Mouse (Mus musculus): Measurements from ENCODE around the gene Il9. TPM values are rescaled to one million over a fixed set of nuclear protein-coding genes. Genes with fewer than 3 reads are reported as not detected.

Gene Il9
- polyA plus RNA-seq, 1 experiment from 2014 or later: not detected

DNA sequence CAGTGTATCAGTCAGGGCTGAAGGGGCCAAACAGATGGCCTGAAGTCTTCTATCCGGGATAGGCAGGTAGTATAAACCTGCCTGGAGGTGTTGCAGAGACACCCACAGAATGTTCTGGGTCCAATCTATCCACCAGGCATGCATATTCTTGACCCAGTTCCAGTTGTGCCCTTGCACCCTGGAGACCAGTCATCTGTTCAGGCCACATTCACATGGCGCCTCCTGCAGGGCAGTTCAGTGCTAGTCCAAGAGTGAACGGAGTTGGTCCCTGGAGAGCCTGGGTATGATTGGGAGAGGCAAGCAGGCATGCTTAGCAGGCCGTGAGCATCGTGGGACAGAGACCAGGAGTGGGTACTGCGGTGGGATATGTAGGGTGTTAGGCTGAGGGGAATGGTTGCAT, 4.0 kb downstream of the Il9 start:
- no peak overlapping the region for H3K4me3 ChIP-seq (ENCODE audit: low read depth, low read length)
- H3K9ac ChIP-seq (ENCODE audit: low read depth, low read length): no peak overlapping the region
- no peak overlapping the region for H3K4me2 ChIP-seq (replicated peaks; ENCODE audit: low read depth, low read length)
- no peaks in the 10 kb centered on the region for H3K36me3 ChIP-seq (ENCODE audit: control insufficient read depth, insufficient read depth, low read length)
- H3K9me3 ChIP-seq (ENCODE audit: control insufficient read depth, low read length): no peaks in the 10 kb centered on the region
- H3K4me1 ChIP-seq (replicated peaks; ENCODE audit: control insufficient read depth, insufficient read depth, low read length): no peaks in the 10 kb centered on the region
- DNase-seq (ENCODE audit: low spot score) (no peak), ATAC-seq (ENCODE audit: low FRiP score) (no peak)
- WGBS: 80% methylated on average over 6 of the region's 6 CpGs
- H3K27me3 ChIP-seq (ENCODE audit: control insufficient read depth, insufficient read depth, low read length): no peaks in the 10 kb centered on the region
- no peak overlapping the region for H3K27ac ChIP-seq (ENCODE audit: low read depth, low read length)

DNA sequence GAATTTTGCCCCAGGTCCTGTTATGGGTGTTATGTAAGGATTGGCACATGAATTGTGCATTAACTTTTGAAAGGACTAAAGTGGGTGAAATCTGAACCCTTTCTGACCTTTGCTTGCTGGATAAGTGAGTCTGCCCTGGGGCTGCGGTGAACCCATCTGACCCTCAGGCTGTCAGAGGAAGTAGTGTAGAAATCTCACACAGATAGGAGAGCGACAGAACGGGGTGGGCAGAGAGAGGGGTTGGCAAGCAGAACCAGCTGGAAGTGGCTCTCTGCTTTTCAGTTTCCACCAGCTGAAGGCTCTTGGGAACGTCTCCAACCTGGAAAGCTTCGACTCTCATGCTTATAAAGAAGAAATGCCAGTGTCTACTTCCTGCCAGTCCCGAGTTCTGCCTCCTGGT, 4.8 kb downstream of the Il9 start:
- ATAC-seq (ENCODE audit: low FRiP score) (no peak), DNase-seq (ENCODE audit: low spot score) (no peak)
- Histone ChIP-seq H3K4me2 (replicated peaks; ENCODE audit: low read depth, low read length) (no peak overlapping the region), H3K27me3 (ENCODE audit: control insufficient read depth, insufficient read depth, low read length) (no peaks in the 10 kb centered on the region), H3K4me3 (ENCODE audit: low read depth, low read length) (no peak overlapping the region), H3K9ac (ENCODE audit: low read depth, low read length) (no peak overlapping the region), H3K4me1 (replicated peaks; ENCODE audit: control insufficient read depth, insufficient read depth, low read length) (no peaks in the 10 kb centered on the region), H3K27ac (ENCODE audit: low read depth, low read length) (no peak overlapping the region), H3K9me3 (ENCODE audit: control insufficient read depth, low read length) (no peaks in the 10 kb centered on the region), H3K36me3 (ENCODE audit: control insufficient read depth, insufficient read depth, low read length) (no peaks in the 10 kb centered on the region)
- 47% methylated on average over 6 of the region's 6 CpGs for WGBS

DNA sequence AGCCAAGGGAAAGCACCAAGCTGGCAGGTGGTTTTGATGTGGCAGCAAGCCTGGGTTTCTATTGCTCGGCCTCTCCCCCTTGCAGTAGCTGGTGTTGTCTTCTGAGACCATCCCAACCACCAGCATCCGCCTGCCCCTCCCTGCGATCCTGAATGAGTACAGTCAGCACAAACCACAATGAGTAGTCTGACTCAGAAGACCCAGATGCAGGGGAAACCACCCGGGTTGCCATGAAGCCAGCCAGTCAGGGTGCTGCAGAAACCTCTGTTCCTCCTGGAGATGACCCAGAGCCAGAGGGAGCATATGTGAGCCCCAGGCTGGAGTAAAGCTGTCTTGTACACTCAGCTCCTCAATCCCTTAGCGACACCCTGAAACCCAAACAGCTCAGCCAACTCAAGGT, 5.3 kb downstream of the Il9 start:
- Histone ChIP-seq H3K36me3 (ENCODE audit: control insufficient read depth, insufficient read depth, low read length) (no peaks in the 10 kb centered on the region), H3K4me2 (replicated peaks; ENCODE audit: low read depth, low read length) (no peak overlapping the region), H3K4me1 (replicated peaks; ENCODE audit: control insufficient read depth, insufficient read depth, low read length) (no peaks in the 10 kb centered on the region), H3K9ac (ENCODE audit: low read depth, low read length) (no peak overlapping the region), H3K4me3 (ENCODE audit: low read depth, low read length) (no peak overlapping the region), H3K27me3 (ENCODE audit: control insufficient read depth, insufficient read depth, low read length) (no peaks in the 10 kb centered on the region), H3K9me3 (ENCODE audit: control insufficient read depth, low read length) (no peaks in the 10 kb centered on the region), H3K27ac (ENCODE audit: low read depth, low read length) (no peak overlapping the region)
- 77% methylated on average over 5 of the region's 5 CpGs for WGBS
- ATAC-seq (ENCODE audit: low FRiP score) (no peak), DNase-seq (ENCODE audit: low spot score) (no peak)

DNA sequence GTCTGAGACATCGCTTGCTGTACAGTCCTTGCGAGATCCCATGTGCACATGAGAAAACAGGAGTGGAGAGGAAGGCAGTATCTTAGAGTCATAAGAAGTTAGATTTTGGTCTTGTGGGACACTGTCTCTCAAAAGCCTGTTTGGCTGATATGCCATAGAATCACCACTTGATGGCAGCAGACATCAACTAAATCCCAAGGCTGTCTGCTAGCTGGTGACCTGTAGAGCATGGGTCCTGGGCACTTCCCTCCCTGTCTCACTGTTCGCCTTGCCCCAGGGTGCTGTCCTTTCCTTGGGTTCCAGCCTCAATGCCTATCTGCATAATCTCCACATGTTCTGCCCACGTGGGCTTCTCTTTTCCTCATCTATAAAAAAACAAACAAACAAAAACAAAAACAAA, 6.7 kb downstream of the Il9 start:
- Histone ChIP-seq H3K27me3 (ENCODE audit: control insufficient read depth, insufficient read depth, low read length) (no peaks in the 10 kb centered on the region), H3K4me2 (replicated peaks; ENCODE audit: low read depth, low read length) (no peak overlapping the region), H3K9me3 (ENCODE audit: control insufficient read depth, low read length) (no peaks in the 10 kb centered on the region), H3K27ac (ENCODE audit: low read depth, low read length) (no peak overlapping the region), H3K4me3 (ENCODE audit: low read depth, low read length) (no peak overlapping the region), H3K36me3 (ENCODE audit: control insufficient read depth, insufficient read depth, low read length) (no peaks in the 10 kb centered on the region), H3K4me1 (replicated peaks; ENCODE audit: control insufficient read depth, insufficient read depth, low read length) (no peaks in the 10 kb centered on the region), H3K9ac (ENCODE audit: low read depth, low read length) (no peak overlapping the region)
- DNase-seq (ENCODE audit: low spot score) (peak; percentile 68), ATAC-seq (ENCODE audit: low FRiP score) (no peak)
- WGBS: 33% methylated on average over 4 of the region's 4 CpGs

DNA sequence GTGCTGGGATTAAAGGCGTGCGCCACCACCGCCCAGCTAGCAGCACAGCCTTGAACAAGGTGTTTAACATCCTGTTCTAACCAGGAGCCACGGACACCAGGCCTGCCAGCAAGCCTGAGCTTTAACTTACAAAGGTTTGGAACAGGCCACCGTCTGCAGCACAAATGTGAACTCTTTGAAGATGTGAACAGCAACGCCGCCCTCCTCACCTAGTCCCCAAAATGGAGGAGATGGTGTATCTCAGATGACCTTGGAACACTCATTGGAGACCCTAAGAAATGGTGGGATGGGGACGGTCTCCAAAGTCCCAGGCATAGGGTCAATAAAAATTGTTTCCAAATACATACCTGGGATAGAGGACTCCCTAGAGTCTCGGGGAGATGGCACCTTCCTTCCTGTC, 9.4 kb downstream of the Il9 start:
- ATAC-seq (ENCODE audit: low FRiP score) (no peak), DNase-seq (ENCODE audit: low spot score) (no peak)
- H3K4me3 ChIP-seq (ENCODE audit: low read depth, low read length): no peak overlapping the region
- no peak overlapping the region for H3K9ac ChIP-seq (ENCODE audit: low read depth, low read length)
- no peaks in the 10 kb centered on the region for H3K9me3 ChIP-seq (ENCODE audit: control insufficient read depth, low read length)
- H3K36me3 ChIP-seq (ENCODE audit: control insufficient read depth, insufficient read depth, low read length): no peaks in the 10 kb centered on the region
- H3K4me2 ChIP-seq (replicated peaks; ENCODE audit: low read depth, low read length): no peak overlapping the region
- no peaks in the 10 kb centered on the region for H3K27me3 ChIP-seq (ENCODE audit: control insufficient read depth, insufficient read depth, low read length)
- no peaks in the 10 kb centered on the region for H3K4me1 ChIP-seq (replicated peaks; ENCODE audit: control insufficient read depth, insufficient read depth, low read length)
- WGBS: 91% methylated on average over 9 of the region's 9 CpGs
- no peak overlapping the region for H3K27ac ChIP-seq (ENCODE audit: low read depth, low read length)

DNA sequence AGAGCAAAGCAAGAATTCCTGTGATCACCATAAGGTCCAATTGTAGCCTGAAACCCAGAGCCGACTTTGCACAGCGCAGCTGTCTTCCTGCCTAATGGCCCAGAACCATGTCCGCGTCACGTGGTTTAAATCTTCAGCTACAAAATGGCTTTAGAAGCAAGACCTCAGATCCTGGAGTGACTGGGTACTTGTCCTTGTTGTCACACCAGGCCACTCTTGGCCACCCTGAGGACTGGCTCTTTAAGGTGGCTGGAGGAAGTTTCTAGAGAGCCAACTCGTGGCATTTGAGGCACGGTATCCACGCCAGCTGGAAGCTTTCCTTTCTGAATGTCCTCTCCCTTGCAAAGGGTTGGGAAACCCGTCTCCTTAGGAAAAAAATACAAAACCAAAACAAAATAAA, 10.1 kb downstream of the Il9 start:
- H3K4me3 ChIP-seq (ENCODE audit: low read depth, low read length): no peak overlapping the region
- H3K4me2 ChIP-seq (replicated peaks; ENCODE audit: low read depth, low read length): no peak overlapping the region
- H3K27ac ChIP-seq (ENCODE audit: low read depth, low read length): no peak overlapping the region
- WGBS: 75% methylated on average over 9 of the region's 9 CpGs
- no peak for ATAC-seq (ENCODE audit: low FRiP score)
- no peaks in the 10 kb centered on the region for H3K36me3 ChIP-seq (ENCODE audit: control insufficient read depth, insufficient read depth, low read length)
- no peaks in the 10 kb centered on the region for H3K4me1 ChIP-seq (replicated peaks; ENCODE audit: control insufficient read depth, insufficient read depth, low read length)
- no peaks in the 10 kb centered on the region for H3K27me3 ChIP-seq (ENCODE audit: control insufficient read depth, insufficient read depth, low read length)
- H3K9ac ChIP-seq (ENCODE audit: low read depth, low read length): no peak overlapping the region
- no peak for DNase-seq (ENCODE audit: low spot score)
- no peaks in the 10 kb centered on the region for H3K9me3 ChIP-seq (ENCODE audit: control insufficient read depth, low read length)

DNA sequence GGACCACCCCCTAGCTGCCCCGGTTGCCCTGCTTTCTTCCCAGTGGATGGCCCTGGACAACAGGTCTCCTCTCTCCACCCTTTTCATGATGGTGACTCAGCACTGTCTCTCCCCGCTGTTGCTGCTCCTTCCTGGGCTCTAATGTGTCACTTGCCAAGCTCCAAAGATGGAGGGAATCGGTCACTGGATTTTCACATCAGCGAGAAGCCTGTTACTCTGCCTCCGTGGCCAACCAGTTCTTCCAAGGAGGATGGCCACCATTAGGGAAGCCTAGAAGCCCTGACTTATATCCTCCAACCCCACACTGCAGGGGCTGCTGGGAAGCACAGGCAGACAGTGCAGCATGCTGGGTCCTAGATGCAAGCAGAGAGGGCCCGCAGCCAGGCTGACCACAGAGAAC, 10.8 kb downstream of the Il9 start:
- WGBS: 94% methylated on average over 6 of the region's 6 CpGs
- Histone ChIP-seq H3K27me3 (ENCODE audit: control insufficient read depth, insufficient read depth, low read length) (no peaks in the 10 kb centered on the region), H3K9me3 (ENCODE audit: control insufficient read depth, low read length) (no peaks in the 10 kb centered on the region), H3K36me3 (ENCODE audit: control insufficient read depth, insufficient read depth, low read length) (no peaks in the 10 kb centered on the region), H3K27ac (ENCODE audit: low read depth, low read length) (no peak overlapping the region), H3K4me3 (ENCODE audit: low read depth, low read length) (no peak overlapping the region), H3K4me2 (replicated peaks; ENCODE audit: low read depth, low read length) (no peak overlapping the region), H3K9ac (ENCODE audit: low read depth, low read length) (no peak overlapping the region), H3K4me1 (replicated peaks; ENCODE audit: control insufficient read depth, insufficient read depth, low read length) (no peaks in the 10 kb centered on the region)
- ATAC-seq (ENCODE audit: low FRiP score): no peak
- DNase-seq (ENCODE audit: low spot score): no peak

DNA sequence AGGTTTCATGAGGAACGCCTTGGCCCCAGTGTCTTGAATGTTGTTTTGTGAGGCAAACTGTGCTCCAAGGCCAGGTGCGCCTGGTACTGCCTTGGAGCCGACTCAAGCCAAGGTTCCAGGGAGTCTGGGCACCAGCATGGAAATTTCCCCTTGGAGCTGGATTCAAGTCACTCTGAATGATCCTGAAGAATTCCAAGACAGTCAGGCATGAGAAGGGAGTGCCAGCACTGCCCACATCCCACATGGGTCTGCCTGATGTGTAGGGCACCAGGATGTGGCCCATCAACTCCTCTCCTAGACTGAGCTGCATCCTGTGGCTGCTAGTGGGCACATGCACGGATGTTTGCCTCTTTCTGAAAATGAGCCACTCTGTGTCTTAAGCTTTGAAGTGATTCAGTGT, 13.5 kb downstream of the Il9 start:
- no peak for ATAC-seq (ENCODE audit: low FRiP score)
- Histone ChIP-seq H3K4me3 (ENCODE audit: low read depth, low read length) (no peak overlapping the region), H3K27me3 (ENCODE audit: control insufficient read depth, insufficient read depth, low read length) (no peaks in the 10 kb centered on the region), H3K36me3 (ENCODE audit: control insufficient read depth, insufficient read depth, low read length) (no peaks in the 10 kb centered on the region), H3K4me2 (replicated peaks; ENCODE audit: low read depth, low read length) (no peak overlapping the region), H3K27ac (ENCODE audit: low read depth, low read length) (no peak overlapping the region), H3K4me1 (replicated peaks; ENCODE audit: control insufficient read depth, insufficient read depth, low read length) (0 out of 2 replicates have a peak, but pooled peaks cover 3% of the 10 kb centered on the region), H3K9ac (ENCODE audit: low read depth, low read length) (no peak overlapping the region), H3K9me3 (ENCODE audit: control insufficient read depth, low read length) (no peaks in the 10 kb centered on the region)
- 89% methylated on average over 4 of the region's 4 CpGs for WGBS
- DNase-seq (ENCODE audit: low spot score): no peak

DNA sequence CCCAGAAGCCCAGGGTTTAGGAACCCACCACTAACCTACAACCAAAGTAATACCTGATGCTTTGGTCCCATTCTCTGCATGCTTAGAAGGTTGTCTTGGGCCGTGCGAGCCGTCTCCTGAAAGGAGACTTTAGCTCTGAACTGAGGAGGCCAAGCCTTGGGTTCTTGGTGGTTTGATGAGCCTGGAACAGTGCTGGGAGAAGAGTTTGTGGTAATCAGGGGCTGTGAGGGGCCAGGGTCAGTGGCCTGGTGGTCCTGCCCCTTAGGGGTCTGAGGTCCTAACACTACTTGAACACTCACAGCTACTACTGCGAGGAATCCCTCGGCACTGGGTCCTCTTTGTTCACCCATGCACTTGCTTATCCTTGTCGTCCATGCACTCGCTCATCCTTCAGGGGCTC, 14.3 kb downstream of the Il9 start:
- no peak overlapping the region for H3K27ac ChIP-seq (ENCODE audit: low read depth, low read length)
- H3K4me1 ChIP-seq (replicated peaks; ENCODE audit: control insufficient read depth, insufficient read depth, low read length): 0 out of 2 replicates have a peak, but pooled peaks cover 3% of the 10 kb centered on the region
- no peak for DNase-seq (ENCODE audit: low spot score)
- WGBS: 98% methylated on average over 7 of the region's 7 CpGs
- ATAC-seq (ENCODE audit: low FRiP score): no peak
- no peak overlapping the region for H3K4me3 ChIP-seq (ENCODE audit: low read depth, low read length)
- H3K9ac ChIP-seq (ENCODE audit: low read depth, low read length): no peak overlapping the region
- H3K4me2 ChIP-seq (replicated peaks; ENCODE audit: low read depth, low read length): no peak overlapping the region
- no peaks in the 10 kb centered on the region for H3K27me3 ChIP-seq (ENCODE audit: control insufficient read depth, insufficient read depth, low read length)
- no peaks in the 10 kb centered on the region for H3K36me3 ChIP-seq (ENCODE audit: control insufficient read depth, insufficient read depth, low read length)
- no peaks in the 10 kb centered on the region for H3K9me3 ChIP-seq (ENCODE audit: control insufficient read depth, low read length)
